Mouse (Mus musculus) G1E (cell line): ENCODE measurements at regions not wholly inside any gene's neighbourhood (a gene's known extent, or its start where the extent isn't known, plus 50 kb on each side); places are given as distances from the start of the nearest gene placed in this dataset.

Experiments used
- ATAC-seq: 2 replicates; pipeline ENCODE4 v1.8.0; 2016; ENCODE audit warnings: mild to moderate bottlenecking; ENCODE audit not compliant: insufficient number of reproducible peaks, poor library complexity, low FRiP score, severe bottlenecking; ENCODE audit errors: extremely low read depth
- DNase-seq: peaks from one replicate; pipeline ENCODE4 v3.0.0; 2012; ENCODE audit warnings: low spot score
- H3K27me3 ChIP-seq: 2 replicates; pipeline ENCODE4 v1.6.1; 2012; ENCODE audit warnings: mild to moderate bottlenecking, low read length, inconsistent platforms; ENCODE audit not compliant: insufficient read depth
- H3K36me3 ChIP-seq: replicated peaks from 2 replicates; pipeline ENCODE3; 2012; ENCODE audit warnings: mild to moderate bottlenecking, inconsistent platforms
- H3K4me1 ChIP-seq: 2 replicates; pipeline ENCODE4 v1.6.1; 2012; ENCODE audit warnings: low read depth, low read length, inconsistent platforms, mixed read lengths; ENCODE audit not compliant: insufficient read depth
- H3K4me3 ChIP-seq: 2 replicates; pipeline ENCODE4 v1.5.1; 2012; ENCODE audit warnings: low read depth, mild to moderate bottlenecking, inconsistent platforms, low read length, moderate library complexity, mixed read lengths
- H3K9me3 ChIP-seq: replicated peaks from 2 replicates; pipeline ENCODE4 v1.6.1; 2012; ENCODE audit warnings: inconsistent platforms
- CTCF ChIP-seq: IDR thresholded peaks from 2 replicates; pipeline ENCODE4 v1.5.1; 2012; ENCODE audit warnings: low read depth, low read length, inconsistent platforms, mixed read lengths
- GATA1 ChIP-seq: IDR thresholded peaks from 2 replicates; pipeline ENCODE4 v1.6.1; 2012; ENCODE audit warnings: borderline replicate concordance, low read length, inconsistent platforms, mixed read lengths
- GATA2 ChIP-seq: IDR thresholded peaks from 2 replicates; pipeline ENCODE4 v1.6.1; 2012; ENCODE audit warnings: low read depth, low read length, inconsistent platforms, borderline replicate concordance
- POLR2AphosphoS5 ChIP-seq: IDR thresholded peaks from 2 replicates; pipeline ENCODE4 v1.6.1; 2012; ENCODE audit warnings: low read depth, low read length, inconsistent platforms; ENCODE audit not compliant: insufficient replicate concordance
- TAL1 ChIP-seq: conservative IDR thresholded peaks from 2 replicates; pipeline ENCODE4 v1.6.1; 2012; ENCODE audit warnings: low read depth, low read length, inconsistent platforms, mixed read lengths

- Histone ChIP-seq H3K4me3 (no peak overlapping the region), H3K27me3 (no peaks in the 10 kb centered on the region), H3K36me3 (no peaks in the 10 kb centered on the region), H3K9me3 (peaks cover 45% of the 10 kb centered on the region), H3K4me1 (no peaks in the 10 kb centered on the region)
- ATAC-seq (no peak), DNase-seq (no peak)
- TF ChIP-seq POLR2AphosphoS5 (no peak), TAL1 (no peak), GATA2 (no peak), GATA1 (no peak), CTCF (no peak)
These were observed 172.1 kb upstream of the Cadm1 start for GRCm38 (mm10) chr9:47357756-47358399.

- Histone ChIP-seq H3K36me3 (no peaks in the 10 kb centered on the region), H3K27me3 (no peaks in the 10 kb centered on the region), H3K4me3 (no peak overlapping the region), H3K9me3 (peaks cover 44% of the 10 kb centered on the region), H3K4me1 (no peaks in the 10 kb centered on the region)
- ATAC-seq, result no peak
- DNase-seq, result no peak
- TF ChIP-seq TAL1, result no peak
- no peak for TF ChIP-seq CTCF
These were observed 171.6 kb upstream of the Cadm1 start for GRCm38 (mm10) chr9:47358400-47358767.

- Histone ChIP-seq H3K4me1 (no peaks in the 10 kb centered on the region), H3K9me3 (peaks cover 39% of the 10 kb centered on the region), H3K36me3 (no peaks in the 10 kb centered on the region), H3K4me3 (no peak overlapping the region), H3K27me3 (no peaks in the 10 kb centered on the region; the same call in 1 of the 2 replicates)
- DNase-seq (no peak), ATAC-seq (no peak)
- no peak for TF ChIP-seq POLR2AphosphoS5
These were observed 166.9 kb upstream of the Cadm1 start for GRCm38 (mm10) chr9:47363086-47363485.

- ATAC-seq, result no peak
- H3K4me1 ChIP-seq, result no peaks in the 10 kb centered on the region
- DNase-seq, result no peak
- no peak overlapping the region for H3K4me3 ChIP-seq
- peaks cover 3% of the 10 kb centered on the region; the same call in 1 of the 2 replicates for H3K27me3 ChIP-seq
- H3K9me3 ChIP-seq, result peaks cover 36% of the 10 kb centered on the region
- no peak for TF ChIP-seq CTCF
- TF ChIP-seq GATA2, result no peak
- no peak for TF ChIP-seq GATA1
- no peak for TF ChIP-seq TAL1
- TF ChIP-seq POLR2AphosphoS5, result no peak
- no peaks in the 10 kb centered on the region for H3K36me3 ChIP-seq
These were observed 165.2 kb upstream of the Cadm1 start for GRCm38 (mm10) chr9:47364762-47365161.

- H3K36me3 ChIP-seq, result no peaks in the 10 kb centered on the region
- DNase-seq (no peak), ATAC-seq (no peak)
- no peak for TF ChIP-seq GATA1
- H3K4me1 ChIP-seq, result no peaks in the 10 kb centered on the region
- H3K4me3 ChIP-seq, result no peak overlapping the region
- peaks cover 3% of the 10 kb centered on the region; the same call in 1 of the 2 replicates for H3K27me3 ChIP-seq
- peaks cover 37% of the 10 kb centered on the region for H3K9me3 ChIP-seq
These were observed 162.6 kb upstream of the Cadm1 start for GRCm38 (mm10) chr9:47367266-47367957.

GRCm38 (mm10) chr9:47368015-47368901 lies 161.7 kb upstream of the Cadm1 start:
- DNase-seq (no peak), ATAC-seq (no peak)
- Histone ChIP-seq H3K9me3 (peaks cover 36% of the 10 kb centered on the region), H3K4me3 (no peak overlapping the region), H3K4me1 (no peaks in the 10 kb centered on the region), H3K36me3 (no peaks in the 10 kb centered on the region), H3K27me3 (peaks cover 3% of the 10 kb centered on the region; the same call in 1 of the 2 replicates)
- TF ChIP-seq CTCF (no peak), POLR2AphosphoS5 (no peak), GATA1 (no peak), TAL1 (no peak), GATA2 (no peak)
